10 mouse cellular contexts compared by ENCODE assay signal in the genomic region with DNA sequence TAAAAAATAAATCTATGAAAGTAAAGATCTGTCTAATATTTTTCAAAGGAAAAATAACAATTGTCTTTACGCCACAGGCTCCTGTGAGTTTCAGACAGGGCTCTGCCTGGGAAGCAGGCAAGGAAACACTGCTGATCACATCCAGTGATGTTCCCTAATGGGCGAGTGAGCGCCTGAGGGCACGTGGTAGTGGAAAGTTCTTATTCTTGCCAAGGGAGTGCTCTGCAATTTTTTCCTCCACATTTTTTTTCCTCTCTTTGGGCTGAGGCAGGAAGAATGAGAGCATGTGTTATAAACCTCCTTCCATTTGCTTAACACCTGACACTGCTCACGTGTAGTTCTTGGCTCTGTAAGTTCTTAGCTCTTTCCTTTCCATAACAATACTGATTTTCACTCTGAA. TPM values are rescaled to one million over a fixed set of nuclear protein-coding genes. Genes with fewer than 3 reads are reported as not detected.
DNase-seq lines count a peak whose midpoint lies in the region; ATAC-seq and TF ChIP-seq lines count a peak whose summit lies in the region.
"Had no signal": no experiment of that assay in that cellular context is flagged by ENCODE, and none has a peak within 500 bp of the region (broad histone marks: within the 10 kb centered on the region; RNA-seq: fewer than 3 reads in every experiment).

No protein-coding gene starts in this region.

- no peaks in the 10 kb centered on the region for H3K27me3 ChIP-seq in liver, adult 2 months (ENCODE audit: control insufficient read depth, insufficient read depth, low read length)
- H3K27me3 ChIP-seq in liver, postnatal 0 days (ENCODE audit: insufficient read depth, low read length): no peaks in the 10 kb centered on the region
- H3K27me3 ChIP-seq: hindbrain, embryonic 12.5 days had no signal

- peaks cover 70% of the 10 kb centered on the region for H3K36me3 ChIP-seq in liver, adult 2 months (ENCODE audit: control insufficient read depth, insufficient read depth, low read length)
- peaks cover 73% of the 10 kb centered on the region for H3K36me3 ChIP-seq in liver, postnatal 0 days (replicated peaks; ENCODE audit: insufficient read depth, low read length)

- TF ChIP-seq EP300 in liver, postnatal 0 days (IDR thresholded peaks at IDR 0.05; ENCODE audit: low read depth): no peak

- H3K4me3 ChIP-seq in liver, adult 2 months (ENCODE audit: insufficient read depth, low read depth, low read length): no peak overlapping the region
- no peak overlapping the region for H3K4me3 ChIP-seq in liver, postnatal 0 days (ENCODE audit: low read depth, low read length)
- H3K4me3 ChIP-seq: hindbrain, embryonic 12.5 days had no signal

- no peaks in the 10 kb centered on the region for H3K9me3 ChIP-seq in liver, postnatal 0 days (ENCODE audit: low read length)
- H3K9me3 ChIP-seq: hindbrain, embryonic 12.5 days had no signal

- H3K79me2 ChIP-seq in liver, adult 2 months (ENCODE audit: control insufficient read depth, insufficient read depth, low read length): peaks cover 8% of the 10 kb centered on the region; the same call in 1 of the 2 replicates

- H3K4me2 ChIP-seq in liver, postnatal 0 days (ENCODE audit: low read depth, low read length): no peak overlapping the region
- H3K4me2 ChIP-seq: hindbrain, embryonic 12.5 days had no signal

- H3K4me1 ChIP-seq in liver, adult 2 months (ENCODE audit: control insufficient read depth, insufficient read depth, low read length): peaks cover 18% of the 10 kb centered on the region
- no peaks in the 10 kb centered on the region for H3K4me1 ChIP-seq in liver, postnatal 0 days (ENCODE audit: insufficient read depth)
- H3K4me1 ChIP-seq: hindbrain, embryonic 12.5 days had no signal

- DNase-seq in liver, adult 2 months (ENCODE audit: extremely low read depth, low read depth, low spot score): peak; percentile 43
- DNase-seq in liver, postnatal 0 days: no peak
- peak; percentile 37 for DNase-seq in brain, adult 2 months (ENCODE audit: low read depth, low spot score)
- DNase-seq in heart, postnatal 4 days: peak; percentile 55
- peak; percentile 26 for DNase-seq in skeletal muscle tissue, adult 2 months (ENCODE audit: low read depth, low spot score)
- no peak for DNase-seq in layer of hippocampus, postnatal 14 days (ENCODE audit: low spot score in 2 of 2)
- DNase-seq in cerebellum, postnatal 4 days (ENCODE audit: low spot score in 2 of 2): no peak
- DNase-seq: cerebellum, adult 2 months had no signal

- no peak for ATAC-seq in liver, postnatal 0 days
- ATAC-seq: midbrain, embryonic 16.5 days had no signal

- TF ChIP-seq CTCF in liver, adult 2 months (IDR thresholded peaks at IDR 0.05; ENCODE audit: low read depth, low read length): no peak
- TF ChIP-seq CTCF in liver, postnatal 0 days (IDR thresholded peaks at IDR 0.05; ENCODE audit: low read depth): no peak

- H3K9ac ChIP-seq in liver, adult 2 months (ENCODE audit: low read depth, low read length): no peak overlapping the region
- no peak overlapping the region for H3K9ac ChIP-seq in liver, postnatal 0 days (replicated peaks)
- H3K9ac ChIP-seq: hindbrain, embryonic 12.5 days had no signal

- no peak for TF ChIP-seq POLR2A in liver, adult 2 months (IDR thresholded peaks at IDR 0.05; ENCODE audit: extremely low read depth, insufficient read depth, low read length)

- 66% methylated on average over 5 of the region's 5 CpGs for WGBS in liver, adult 2 months
- 85% methylated on average over 5 of the region's 5 CpGs for WGBS in liver, postnatal 0 days (ENCODE audit: insufficient replicate concordance)

- no peak overlapping the region for H3K27ac ChIP-seq in liver, adult 2 months (replicated peaks; ENCODE audit: insufficient read depth, low read depth, low read length)
- no peak overlapping the region for H3K27ac ChIP-seq in liver, postnatal 0 days (ENCODE audit: low read depth)
- H3K27ac ChIP-seq: hindbrain, embryonic 12.5 days had no signal

RNA-seq across cellular contexts. Expression of a gene that starts 20.2 kb away (rescaled TPM):
- 44.6 and 65.4 TPM in 2 replicates for total RNA-seq in liver, adult 2 months (2014; rRNA removed)
- polyA plus RNA-seq in liver, adult 2 months (2012; rRNA removed): 46.0 and 50.5 TPM in 2 replicates
- 13.5 and 14.8 TPM in 2 replicates for polyA plus RNA-seq in liver, postnatal 0 days (2015; fragmentation: Nextera tagmentation; extraction: Ambion mirVana)
- total RNA-seq in heart, postnatal 4 days (2021): 1,000 to 10,000 TPM; 5,023 to 5,799 TPM
- 100 to 1,000 TPM; 659 to 669 TPM for total RNA-seq in layer of hippocampus, postnatal 14 days (2021)

Comparison
In these comparisons a context has a peak if more than half of its experiments do, and no peak if none do; other contexts are left out.
1. DNase-seq: peak in liver, adult 2 months (single experiment), brain, adult 2 months (single experiment), heart, postnatal 4 days (single experiment) and skeletal muscle tissue, adult 2 months (single experiment); none in liver, postnatal 0 days (single experiment), layer of hippocampus, postnatal 14 days (0 of 2) and cerebellum, postnatal 4 days (0 of 2).